ENCODE assay signal across 8 mouse cellular contexts in the genomic region with DNA sequence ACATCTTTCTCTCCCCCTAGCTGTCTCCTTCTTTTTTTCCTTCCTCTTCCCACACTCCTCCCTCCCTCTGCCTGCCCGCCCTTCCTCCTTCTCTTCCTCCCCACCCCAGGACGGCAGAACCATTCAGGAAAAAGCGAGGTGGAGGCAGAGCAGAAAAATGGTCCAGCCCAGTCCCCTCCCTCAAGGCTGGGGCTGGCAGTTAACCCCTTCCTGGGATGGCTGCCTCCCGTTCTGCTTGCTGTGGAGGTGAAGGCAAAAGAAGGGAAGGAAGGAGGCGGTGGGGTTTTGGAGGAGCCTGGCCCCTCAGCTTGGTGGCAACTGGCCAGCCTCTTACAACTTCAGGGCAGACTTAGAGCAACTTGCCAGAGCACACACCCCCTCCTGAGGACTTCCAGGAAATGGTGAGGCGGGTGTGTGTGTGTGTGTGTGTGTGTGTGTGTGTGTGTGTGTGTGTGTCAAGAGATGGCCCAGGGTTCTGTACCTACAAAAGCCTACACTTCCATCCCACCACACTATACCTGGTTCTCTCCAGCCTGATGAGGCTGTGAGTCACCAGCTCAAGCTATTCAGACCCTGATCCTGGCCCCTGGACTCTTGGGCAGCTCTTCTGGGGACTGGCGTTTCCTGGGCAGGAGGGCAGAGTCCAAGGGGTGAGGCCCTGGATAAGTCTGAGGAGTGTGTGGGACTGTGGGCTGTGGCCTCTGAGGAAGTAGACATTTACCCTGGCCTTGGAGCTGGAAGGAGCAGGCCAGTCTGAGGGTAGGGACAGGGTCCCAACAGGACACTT. TPM values are rescaled to one million over a fixed set of nuclear protein-coding genes. Genes with fewer than 3 reads are reported as not detected.
A peak's percentile ranks its signal among the peaks of the same experiment; 100 is the strongest.
DNase-seq lines count a peak whose midpoint lies in the region; ATAC-seq and TF ChIP-seq lines count a peak whose summit lies in the region.

No protein-coding gene starts in this region.

- peaks cover 16% of the 10 kb centered on the region for H3K36me3 ChIP-seq in G1E (replicated peaks)
- peaks cover 10% of the 10 kb centered on the region; the same call in 1 of the 2 replicates for H3K36me3 ChIP-seq in forebrain, embryonic 15.5 days

- peaks cover 66% of the 10 kb centered on the region for H3K27me3 ChIP-seq in G1E (ENCODE audit: insufficient read depth, low read length)
- H3K27me3 ChIP-seq in forebrain, embryonic 15.5 days = peaks cover 9% of the 10 kb centered on the region; the same call in 1 of the 2 replicates

- no peaks in the 10 kb centered on the region for H3K9me3 ChIP-seq in G1E (replicated peaks)
- no peaks in the 10 kb centered on the region for H3K9me3 ChIP-seq in forebrain, embryonic 15.5 days

- H3K27ac ChIP-seq in forebrain, embryonic 15.5 days (replicated peaks) = peak overlapping the region; percentile 82

- WGBS in forebrain, embryonic 15.5 days = 6% methylated on average over 7 of the region's 7 CpGs
- 2% methylated on average over 7 of the region's 7 CpGs for WGBS in lung, adult 2 months

- peaks cover 76% of the 10 kb centered on the region for H3K4me1 ChIP-seq in G1E (ENCODE audit: insufficient read depth, low read depth, low read length)
- H3K4me1 ChIP-seq in forebrain, embryonic 15.5 days = peaks cover 69% of the 10 kb centered on the region
- H3K4me1 ChIP-seq in lung, adult 2 months (ENCODE audit: control insufficient read depth, insufficient read depth, low read length) = peaks cover 19% of the 10 kb centered on the region

- DNase-seq in G1E (ENCODE audit: low spot score) = no peak
- peak; percentile 89 for DNase-seq in brain, embryonic 18.5 days (ENCODE audit: low read depth, low spot score)
- peak; percentile 60 to 69 for DNase-seq in heart, postnatal 36 days
- peak; percentile 79 to 81 for DNase-seq in layer of hippocampus, adult 18-20 months (ENCODE audit: low spot score in 2 of 2)
- peak; percentile 65 for DNase-seq in lung, adult 2 months
- peak; percentile 37 for DNase-seq in ovary, postnatal 10 days (ENCODE audit: low spot score)
- DNase-seq in c-Kit-positive CD71-positive TER-119-positive erythroid progenitor cells, embryonic 14.5 days (ENCODE audit: low spot score) = no peak

- intact Hi-C loops in heart, postnatal 36 days (cut with DNase I) = loop anchor here (5.0 kb wide), 1 partner anchor 131 kb away; no protein-coding TSS in a partner anchor

- peak overlapping the region; percentile 76 for H3K9ac ChIP-seq in forebrain, embryonic 15.5 days (replicated peaks)

- H3K4me2 ChIP-seq in forebrain, embryonic 15.5 days (replicated peaks) = peak overlapping the region; percentile 83

- TF ChIP-seq CTCF in G1E (IDR thresholded peaks at IDR 0.05; ENCODE audit: low read depth, low read length) = no peak
- no peak for TF ChIP-seq CTCF in lung, adult 2 months (IDR thresholded peaks at IDR 0.05; ENCODE audit: insufficient read depth, low read length)

- TF ChIP-seq POLR2A in lung, adult 2 months (IDR thresholded peaks at IDR 0.05; ENCODE audit: borderline replicate concordance, extremely low read depth, low read depth, low read length) = no peak

- peak overlapping the region; percentile 59; the same call in 1 of the 2 replicates for H3K4me3 ChIP-seq in G1E (ENCODE audit: low read depth, low read length)
- peak overlapping the region; percentile 66 for H3K4me3 ChIP-seq in forebrain, embryonic 15.5 days
- peak overlapping the region; percentile 40 for H3K4me3 ChIP-seq in lung, adult 2 months (replicated peaks; ENCODE audit: extremely low read depth, low read depth, low read length)

- 0 out of 2 replicates have a peak, but pooled peaks have one; percentile 41 for ATAC-seq in G1E (ENCODE audit: extremely low read depth, insufficient number of reproducible peaks, low FRiP score, poor library complexity, severe bottlenecking)
- peak; percentile 69 for ATAC-seq in forebrain, embryonic 15.5 days (replicated peaks)

RNA-seq across cellular contexts. Expression of gene Dok4, which starts 4.8 kb away (rescaled TPM):
- total RNA-seq in G1E (2014; fragmentation: Nextera tagmentation) (0.53 and 3.7 TPM in 2 replicates), G1E (2017) (0.93 and 1.2 TPM in 2 replicates)
- polyA plus RNA-seq in G1E (2012) = 0.51 and 0.72 TPM in 2 replicates
- 63.6 and 69.2 TPM in 2 replicates for polyA plus RNA-seq in forebrain, embryonic 15.5 days (2015; fragmentation: Nextera tagmentation; extraction: Ambion mirVana)
- 10 to 100 TPM; 16.6 to 20.4 TPM for total RNA-seq in heart, postnatal 36 days (2021)
- total RNA-seq in layer of hippocampus, adult 18-20 months (2021) = 10 to 100 TPM; 21.5 to 23.8 TPM
- 39.6 and 46.4 TPM in 2 replicates for polyA plus RNA-seq in lung, adult 2 months (2012; rRNA removed)

RNA-seq across cellular contexts. Expression of gene Polr2c, which starts 14.1 kb away (rescaled TPM):
- total RNA-seq in G1E (2014; fragmentation: Nextera tagmentation) = 92.6 and 95.8 TPM in 2 replicates
- 65.5 and 66.1 TPM in 2 replicates for total RNA-seq in G1E (2017)
- polyA plus RNA-seq in G1E (2012) = 18.5 and 33.8 TPM in 2 replicates
- 150 and 153 TPM in 2 replicates for polyA plus RNA-seq in forebrain, embryonic 15.5 days (2015; fragmentation: Nextera tagmentation; extraction: Ambion mirVana)
- total RNA-seq in heart, postnatal 36 days (2021) = 10 to 100 TPM; 69.1 to 69.9 TPM
- 10 to 100 TPM; 66.0 to 73.6 TPM for total RNA-seq in layer of hippocampus, adult 18-20 months (2021)
- 81.9 and 105 TPM in 2 replicates for polyA plus RNA-seq in lung, adult 2 months (2012; rRNA removed)

RNA-seq across cellular contexts. Expression of gene Ciapin1, which starts 33.1 kb away (rescaled TPM):
- 56.3 and 75.9 TPM in 2 replicates for total RNA-seq in G1E (2014; fragmentation: Nextera tagmentation)
- 54.0 and 61.0 TPM in 2 replicates for total RNA-seq in G1E (2017)
- 450 and 629 TPM in 2 replicates for polyA plus RNA-seq in G1E (2012)
- 144 and 145 TPM in 2 replicates for polyA plus RNA-seq in forebrain, embryonic 15.5 days (2015; fragmentation: Nextera tagmentation; extraction: Ambion mirVana)
- 10 to 100 TPM; 73.7 to 91.4 TPM for total RNA-seq in heart, postnatal 36 days (2021)
- total RNA-seq in layer of hippocampus, adult 18-20 months (2021) = 10 to 100 TPM; 69.4 to 77.1 TPM
- 22.9 and 27.8 TPM in 2 replicates for polyA plus RNA-seq in lung, adult 2 months (2012; rRNA removed)

RNA-seq across cellular contexts. Expression of gene Coq9, which starts 33.2 kb away (rescaled TPM):
- 60.7 and 68.8 TPM in 2 replicates for total RNA-seq in G1E (2014; fragmentation: Nextera tagmentation)
- total RNA-seq in G1E (2017) = 38.2 and 49.3 TPM in 2 replicates
- polyA plus RNA-seq in G1E (2012) = 109 and 133 TPM in 2 replicates
- 57.2 and 59.6 TPM in 2 replicates for polyA plus RNA-seq in forebrain, embryonic 15.5 days (2015; fragmentation: Nextera tagmentation; extraction: Ambion mirVana)
- 100 to 1,000 TPM; 536 to 626 TPM for total RNA-seq in heart, postnatal 36 days (2021)
- 10 to 100 TPM; 75.1 to 91.6 TPM for total RNA-seq in layer of hippocampus, adult 18-20 months (2021)
- polyA plus RNA-seq in lung, adult 2 months (2012; rRNA removed) = 123 and 158 TPM in 2 replicates

RNA-seq across cellular contexts. Expression of gene Ccdc102a, which starts 46.6 kb away (rescaled TPM):
- total RNA-seq in G1E (2014; fragmentation: Nextera tagmentation) = 5.5 and 7.7 TPM in 2 replicates
- total RNA-seq in G1E (2017) = 3.3 and 4.5 TPM in 2 replicates
- 20.5 and 26.3 TPM in 2 replicates for polyA plus RNA-seq in G1E (2012)
- 5.4 and 5.6 TPM in 2 replicates for polyA plus RNA-seq in forebrain, embryonic 15.5 days (2015; fragmentation: Nextera tagmentation; extraction: Ambion mirVana)
- total RNA-seq in heart, postnatal 36 days (2021) = 1 to 10 TPM; 6.8 to 6.9 TPM
- total RNA-seq in layer of hippocampus, adult 18-20 months (2021) = 1 to 10 TPM; 1.3 to 2.1 TPM
- 19.0 and 21.2 TPM in 2 replicates for polyA plus RNA-seq in lung, adult 2 months (2012; rRNA removed)

Comparison
In these comparisons a context has a peak if more than half of its experiments do, and no peak if none do; other contexts are left out.
1. DNase-seq: peak in brain, embryonic 18.5 days (single experiment), heart, postnatal 36 days (2 of 2), layer of hippocampus, adult 18-20 months (2 of 2), lung, adult 2 months (single experiment) and ovary, postnatal 10 days (single experiment); none in G1E (single experiment) and c-Kit-positive CD71-positive TER-119-positive erythroid progenitor cells, embryonic 14.5 days (single experiment).
2. Peak in every context shown above with its lines, with median percentiles within 50 percentile points of each other: H3K4me3 ChIP-seq.